Mouse (Mus musculus): ENCODE measurements around the gene Sgk1.

- no peak for TF ChIP-seq CTCF (IDR thresholded peaks at IDR 0.05; ENCODE audit: insufficient read depth, low read length)
- no peak for TF ChIP-seq POLR2A (IDR thresholded peaks at IDR 0.05; ENCODE audit: borderline replicate concordance, extremely low read depth, low read depth, low read length)
Measured at GRCm38 (mm10) chr10:21930781-21931380, 48.9 kb downstream of the Sgk1 start.

All from lung, adult 2 months (tissue).